Mouse (Mus musculus) brain, adult 2 months (tissue): ENCODE data around the gene Khdrbs1.
A peak's percentile ranks its signal among the peaks of the same experiment; 100 is the strongest.
"Not testable (repeated sequence)": the region's sequence is repeated elsewhere in the genome, so short reads cannot be mapped to it uniquely, and the experiment has no call there.

ENCODE experiments used
- DNase-seq: peaks from one replicate; pipeline ENCODE4 v3.0.0; 2011; ENCODE audit warnings: low read depth, low spot score

The Khdrbs1 gene

GRCm38 (mm10) chr4:129743494-129743893, 1.4 kb upstream of the Khdrbs1 start:
- DNase-seq, result no peak

GRCm38 (mm10) chr4:129743010-129743390, 897 bp upstream of the Khdrbs1 start:
- peak; percentile 42 for DNase-seq

- DNase-seq, result no peak
Observed at GRCm38 (mm10) chr4:129741974-129742231, 200 bp downstream of the Khdrbs1 start.

- DNase-seq, result peak; percentile 57
Observed at GRCm38 (mm10) chr4:129741251-129741973, 691 bp downstream of the Khdrbs1 start.

GRCm38 (mm10) chr4:129739111-129739645, 2.9 kb downstream of the Khdrbs1 start:
- no peak for DNase-seq

- no peak for DNase-seq
Observed at GRCm38 (mm10) chr4:129736173-129736572, 5.9 kb downstream of the Khdrbs1 start.

- not testable (repeated sequence) for DNase-seq
Observed at GRCm38 (mm10) chr4:129735485-129735884, 6.6 kb downstream of the Khdrbs1 start.

GRCm38 (mm10) chr4:129731423-129731822, 10.7 kb downstream of the Khdrbs1 start:
- DNase-seq, result no peak

- peak; percentile 54 for DNase-seq
Observed at GRCm38 (mm10) chr4:129716310-129716709, 25.8 kb downstream of the Khdrbs1 start.

- DNase-seq, result peak; percentile 73
Observed at GRCm38 (mm10) chr4:129709486-129710129, 32.5 kb downstream of the Khdrbs1 start.

GRCm38 (mm10) chr4:129706750-129707149, 35.4 kb downstream of the Khdrbs1 start:
- DNase-seq, result peak; percentile 54

- peak; percentile 91 for DNase-seq
Observed at GRCm38 (mm10) chr4:129702454-129702853, 39.6 kb downstream of the Khdrbs1 start.

GRCm38 (mm10) chr4:129701503-129702377, 40.4 kb downstream of the Khdrbs1 start:
- peak; percentile 93 for DNase-seq

- not testable (repeated sequence) for DNase-seq
Observed at GRCm38 (mm10) chr4:129700661-129701060, 41.4 kb downstream of the Khdrbs1 start.

- no peak for DNase-seq
Observed at GRCm38 (mm10) chr4:129700216-129700615, 41.9 kb downstream of the Khdrbs1 start.

- DNase-seq, result no peak
Observed at GRCm38 (mm10) chr4:129697191-129697590, 44.9 kb downstream of the Khdrbs1 start.

GRCm38 (mm10) chr4:129696158-129696985, 45.7 kb downstream of the Khdrbs1 start, which contains the start of gene Tmem39b:
TSS of gene Tmem39b (minus strand) at chr4:129696838.
- DNase-seq, result peak; percentile 97

- DNase-seq, result no peak
Observed at GRCm38 (mm10) chr4:129695815-129696157, 46.3 kb downstream of the Khdrbs1 start.

- no peak for DNase-seq
Observed at GRCm38 (mm10) chr4:129684531-129684930, 57.6 kb downstream of the Khdrbs1 start.

- DNase-seq, result no peak
Observed at GRCm38 (mm10) chr4:129683901-129684493, 58.1 kb downstream of the Khdrbs1 start.

- no peak for DNase-seq
Observed at GRCm38 (mm10) chr4:129681837-129682236, 60.3 kb downstream of the Khdrbs1 start.
